Mouse (Mus musculus) midbrain, embryonic 16.5 days (tissue): ENCODE results near the gene Slc22a28. TPM values are rescaled to one million over a fixed set of nuclear protein-coding genes. Genes with fewer than 3 reads are reported as not detected.

Source experiments
- polyA plus RNA-seq: library from polyadenylated mRNA; unstranded; fragments of >200 nt; fragmentation: Nextera tagmentation; extraction: Ambion mirVana; gene quantifications from 2 replicates; pipeline ENCODE4 v1.2.1, GENCODE M21; 2015

Slc22a28 gene
- polyA plus RNA-seq, 1 experiment from 2014 or later: not detected

Other genes with a start within 250 kb of the Slc22a28 start
- not detected in 2 replicates for gene Slc22a27, start 166.0 kb downstream of the Slc22a28 start, polyA plus RNA-seq
- not detected in 2 replicates for gene Slc22a29, start 86.9 kb upstream of the Slc22a28 start, polyA plus RNA-seq